Mouse (Mus musculus) hematopoietic stem cell, adult 5-6 weeks (primary cell): ENCODE data around the gene Cd2bp2. TPM values are rescaled to one million over a fixed set of nuclear protein-coding genes. Genes with fewer than 3 reads are reported as not detected.

ENCODE experiments used
- ATAC-seq, 2 experiments: fragments of 125-278 bp in 1 of 2; replicated peaks in 1 of 2; 2 replicates each; pipeline ENCODE4 v1.8.0; 2016 to 2017; ENCODE audit warnings: inconsistent platforms in 2 of 2, mild to moderate bottlenecking in 2 of 2, moderate number of reproducible peaks in 2 of 2, low read depth in 1 of 2, moderate TSS enrichment in 1 of 2; ENCODE audit not compliant: low FRiP score in 2 of 2, poor library complexity in 2 of 2, severe bottlenecking in 2 of 2, insufficient read depth in 1 of 2, low TSS enrichment in 1 of 2
- total RNA-seq: library from RNA; stranded (forward); fragments of 172-1452, 232-1000 nt; gene quantifications from 2 replicates; pipeline ENCODE4 v1.2.3, GENCODE M21; 2017

Cd2bp2 gene
- total RNA-seq: 32.0 and 63.9 TPM in 2 replicates

GRCm38 (mm10) chr7:127195544-127196295, at the start of gene Cd2bp2:
TSS of gene Cd2bp2 (minus strand) at chr7:127196050.
- peak; percentile 93 to 96 for ATAC-seq

GRCm38 (mm10) chr7:127244658-127245510, 49.0 kb upstream of the Cd2bp2 start:
- no peak; a peak in 1 of 4 replicates for ATAC-seq

GRCm38 (mm10) chr7:127243870-127244657, 48.2 kb upstream of the Cd2bp2 start, which contains the start of gene Zfp771:
TSS of gene Zfp771 (plus strand) at chr7:127244274.
- ATAC-seq: peak; percentile 94

- ATAC-seq: no peak
Measured at GRCm38 (mm10) chr7:127243361-127243867, 47.6 kb upstream of the Cd2bp2 start.

GRCm38 (mm10) chr7:127234777-127235176, 38.9 kb upstream of the Cd2bp2 start:
- no peak for ATAC-seq

GRCm38 (mm10) chr7:127233765-127234164, 37.9 kb upstream of the Cd2bp2 start:
- ATAC-seq: no peak

GRCm38 (mm10) chr7:127233368-127233749, 37.5 kb upstream of the Cd2bp2 start:
- 0 out of 4 replicates have a peak, but pooled peaks of 1 of the 2 experiments have one; percentile 2 for ATAC-seq

- ATAC-seq: peak; percentile 55 to 74
Measured at GRCm38 (mm10) chr7:127232622-127233367, 36.9 kb upstream of the Cd2bp2 start, which contains the start of the genes Zfp553 and Sept1. TSS of gene Zfp553 (plus strand) at chr7:127233061. TSS of gene Sept1 (minus strand) at chr7:127233130.

- ATAC-seq: no peak
Measured at GRCm38 (mm10) chr7:127231826-127232621, 36.2 kb upstream of the Cd2bp2 start.

- ATAC-seq: no peak
Measured at GRCm38 (mm10) chr7:127231376-127231775, 35.5 kb upstream of the Cd2bp2 start.

- peak; percentile 77 to 79 for ATAC-seq
Measured at GRCm38 (mm10) chr7:127228615-127229303, 32.9 kb upstream of the Cd2bp2 start.

GRCm38 (mm10) chr7:127225147-127225995, 29.5 kb upstream of the Cd2bp2 start:
- ATAC-seq: no peak

- no peak for ATAC-seq
Measured at GRCm38 (mm10) chr7:127224616-127225015, 28.8 kb upstream of the Cd2bp2 start.
